Mouse (Mus musculus): ENCODE data around the gene Gm4969. TPM values are rescaled to one million over a fixed set of nuclear protein-coding genes. Genes with fewer than 3 reads are reported as not detected.
A peak's percentile ranks its signal among the peaks of the same experiment; 100 is the strongest.
"Not testable (repeated sequence)": the region's sequence is repeated elsewhere in the genome, so short reads cannot be mapped to it uniquely, and the experiment has no call there.

Gene Gm4969
- total and polyA plus RNA-seq, 2 experiments from 2014 or later = 9.4 to 12.7 TPM

DNA sequence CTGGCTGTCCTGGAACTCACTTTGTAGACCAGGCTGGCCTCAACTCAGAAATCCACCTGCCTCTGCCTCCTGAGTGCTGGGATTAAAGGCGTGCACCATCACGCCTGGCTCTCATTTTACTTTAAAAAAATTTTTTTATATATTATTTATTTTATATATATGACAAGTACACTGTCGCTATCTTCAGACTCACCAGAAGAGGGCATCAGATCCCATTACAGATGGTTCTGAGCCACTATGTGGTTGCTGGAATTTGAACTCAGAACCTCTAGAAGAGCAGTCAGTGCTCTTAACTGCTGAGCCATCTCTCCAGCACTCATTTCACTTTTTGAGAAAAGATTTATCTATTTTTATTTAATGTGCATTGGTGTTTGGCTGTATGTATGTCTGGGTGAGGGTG is 47.1 kb downstream of the Gm4969 start:
- H3K9ac ChIP-seq (replicated peaks; ENCODE audit: low read length, poor library complexity, severe bottlenecking); H3K27ac ChIP-seq (ENCODE audit: low read depth, low read length); H3K4me2 ChIP-seq (ENCODE audit: low read depth, low read length, poor library complexity, severe bottlenecking); H3K36me3 ChIP-seq (ENCODE audit: insufficient read depth, low read length); H3K27me3 ChIP-seq (ENCODE audit: insufficient read depth, low read length); H3K4me1 ChIP-seq (ENCODE audit: insufficient read depth, low read length); ATAC-seq (ENCODE audit: low FRiP score); DNase-seq (ENCODE audit: low spot score); H3K4me3 ChIP-seq (ENCODE audit: low read depth, low read length); H3K9me3 ChIP-seq (ENCODE audit: low read length): not testable (repeated sequence)
- 58% methylated on average over 3 of the region's 3 CpGs for WGBS
- peak; percentile 26; the same call in 1 of the 2 replicates for TF ChIP-seq CTCF (IDR thresholded peaks at IDR 0.05)

DNA sequence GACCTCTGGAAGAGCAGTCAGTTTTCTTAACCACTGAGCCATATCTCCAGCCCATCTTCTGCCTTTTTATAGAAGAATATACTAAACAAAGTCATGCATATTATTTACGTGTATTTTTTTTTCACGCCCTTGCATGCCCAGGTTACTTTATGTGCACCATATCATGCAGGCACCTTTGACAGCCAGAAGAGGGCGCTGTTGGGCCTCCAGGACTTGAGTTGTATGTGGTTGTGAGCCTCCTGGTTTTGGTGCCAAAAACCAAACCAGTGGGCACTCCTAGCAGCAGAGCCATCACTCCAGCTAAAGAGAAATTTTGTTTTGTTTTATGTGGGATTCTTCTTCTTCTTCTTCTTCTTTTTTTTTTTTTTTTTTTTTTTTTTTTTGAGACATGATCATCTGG is 48.7 kb downstream of the Gm4969 start:
- ATAC-seq (ENCODE audit: low FRiP score) (no peak), DNase-seq (ENCODE audit: low spot score) (peak; percentile 33)
- peak; percentile 62 for TF ChIP-seq CTCF (IDR thresholded peaks at IDR 0.05)
- H3K4me3 ChIP-seq (ENCODE audit: low read depth, low read length) = no peak overlapping the region
- H3K36me3 ChIP-seq (ENCODE audit: insufficient read depth, low read length) = no peaks in the 10 kb centered on the region
- no peaks in the 10 kb centered on the region for H3K4me1 ChIP-seq (ENCODE audit: insufficient read depth, low read length)
- no peaks in the 10 kb centered on the region for H3K9me3 ChIP-seq (ENCODE audit: low read length)
- no peak overlapping the region for H3K27ac ChIP-seq (ENCODE audit: low read depth, low read length)
- WGBS = 46% methylated on average over 3 of the region's 3 CpGs
- H3K27me3 ChIP-seq (ENCODE audit: insufficient read depth, low read length) = peaks cover 25% of the 10 kb centered on the region
- no peak overlapping the region for H3K9ac ChIP-seq (replicated peaks; ENCODE audit: low read length, poor library complexity, severe bottlenecking)
- no peak overlapping the region for H3K4me2 ChIP-seq (ENCODE audit: low read depth, low read length, poor library complexity, severe bottlenecking)

DNA sequence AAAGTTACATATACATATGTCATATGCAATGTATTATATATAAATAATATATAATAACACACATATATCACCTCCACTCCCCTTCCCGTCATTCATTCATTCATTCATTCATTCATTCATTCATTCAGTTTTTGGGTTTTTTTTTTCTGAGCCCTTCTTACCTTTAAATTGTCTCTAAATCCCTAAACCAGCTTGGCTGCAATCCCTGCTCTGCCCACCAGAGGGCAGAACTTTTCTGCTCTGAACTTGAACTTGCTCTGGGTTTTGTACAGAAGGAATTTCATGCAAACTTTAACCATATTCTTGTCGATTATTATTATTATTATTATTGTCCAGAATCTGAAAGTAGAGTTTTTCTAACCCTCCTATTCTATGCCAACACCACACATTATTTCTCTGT is 49.5 kb downstream of the Gm4969 start:
- no peaks in the 10 kb centered on the region for H3K9me3 ChIP-seq (ENCODE audit: low read length)
- peak; percentile 91 for TF ChIP-seq CTCF (IDR thresholded peaks at IDR 0.05)
- peaks cover 27% of the 10 kb centered on the region for H3K27me3 ChIP-seq (ENCODE audit: insufficient read depth, low read length)
- H3K27ac ChIP-seq (ENCODE audit: low read depth, low read length) = no peak overlapping the region
- H3K4me2 ChIP-seq (ENCODE audit: low read depth, low read length, poor library complexity, severe bottlenecking) = no peak overlapping the region
- no peaks in the 10 kb centered on the region for H3K4me1 ChIP-seq (ENCODE audit: insufficient read depth, low read length)
- DNase-seq (ENCODE audit: low spot score) = peak; percentile 76
- no peak overlapping the region for H3K9ac ChIP-seq (replicated peaks; ENCODE audit: low read length, poor library complexity, severe bottlenecking)
- no peaks in the 10 kb centered on the region for H3K36me3 ChIP-seq (ENCODE audit: insufficient read depth, low read length)
- 3% methylated on average over 2 of the region's 2 CpGs for WGBS
- ATAC-seq (ENCODE audit: low FRiP score) = no peak
- H3K4me3 ChIP-seq (ENCODE audit: low read depth, low read length) = no peak overlapping the region

DNA sequence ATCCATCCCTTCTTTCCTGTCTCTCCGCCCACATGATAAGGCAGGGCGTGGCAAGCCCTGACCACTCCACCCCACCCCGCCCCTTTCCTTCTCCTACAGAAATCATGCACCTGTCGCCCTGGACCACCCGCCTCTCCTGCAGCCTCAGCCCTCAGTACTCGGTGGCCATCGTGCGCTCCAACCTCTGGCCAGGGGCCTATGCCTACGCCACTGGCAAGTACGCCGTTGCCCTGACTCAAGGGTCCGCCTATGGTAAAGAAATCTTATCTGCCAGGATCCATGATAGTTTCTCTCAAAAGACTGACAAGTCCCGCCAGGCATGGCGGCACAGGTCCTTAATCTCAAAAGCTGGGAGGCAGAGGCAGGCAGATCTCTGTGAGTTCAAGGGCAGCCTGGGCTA is 50.2 kb downstream of the Gm4969 start:
- ATAC-seq (ENCODE audit: low FRiP score) (no peak), DNase-seq (ENCODE audit: low spot score) (no peak)
- H3K4me3 ChIP-seq (ENCODE audit: low read depth, low read length) = no peak overlapping the region
- no peak overlapping the region for H3K27ac ChIP-seq (ENCODE audit: low read depth, low read length)
- WGBS = 72% methylated on average over 13 of the region's 14 CpGs
- H3K27me3 ChIP-seq (ENCODE audit: insufficient read depth, low read length) = peaks cover 27% of the 10 kb centered on the region
- H3K9me3 ChIP-seq (ENCODE audit: low read length) = no peaks in the 10 kb centered on the region
- TF ChIP-seq CTCF (IDR thresholded peaks at IDR 0.05) = no peak
- no peaks in the 10 kb centered on the region for H3K36me3 ChIP-seq (ENCODE audit: insufficient read depth, low read length)
- H3K4me2 ChIP-seq (ENCODE audit: low read depth, low read length, poor library complexity, severe bottlenecking) = no peak overlapping the region
- no peaks in the 10 kb centered on the region for H3K4me1 ChIP-seq (ENCODE audit: insufficient read depth, low read length)
- H3K9ac ChIP-seq (replicated peaks; ENCODE audit: low read length, poor library complexity, severe bottlenecking) = no peak overlapping the region

DNA sequence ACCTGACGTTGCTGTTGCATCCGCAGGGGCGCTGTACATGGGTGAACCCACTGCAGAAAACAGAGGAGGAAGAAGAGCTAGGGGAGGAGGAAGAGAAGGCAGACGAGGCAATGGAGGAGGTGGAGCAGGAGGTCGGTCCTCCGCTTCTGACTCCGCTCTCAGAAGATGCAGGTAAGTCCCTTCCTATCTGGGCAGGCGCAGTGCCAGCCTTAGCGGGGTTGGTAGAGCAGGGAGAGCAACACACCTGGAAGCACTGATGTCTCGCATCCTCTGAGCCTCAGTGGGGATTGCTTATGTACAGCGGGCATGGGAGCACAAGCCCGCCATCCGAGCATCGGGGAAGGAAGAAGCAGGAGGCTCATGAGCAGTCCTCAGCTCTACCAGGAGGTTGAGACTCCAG is 51.1 kb downstream of the Gm4969 start:
- H3K36me3 ChIP-seq (ENCODE audit: insufficient read depth, low read length) = no peaks in the 10 kb centered on the region
- 56% methylated on average over 14 of the region's 14 CpGs for WGBS
- H3K27me3 ChIP-seq (ENCODE audit: insufficient read depth, low read length) = peaks cover 27% of the 10 kb centered on the region
- H3K9me3 ChIP-seq (ENCODE audit: low read length) = no peaks in the 10 kb centered on the region
- TF ChIP-seq CTCF (IDR thresholded peaks at IDR 0.05) = no peak
- no peak overlapping the region for H3K4me3 ChIP-seq (ENCODE audit: low read depth, low read length)
- H3K9ac ChIP-seq (replicated peaks; ENCODE audit: low read length, poor library complexity, severe bottlenecking) = no peak overlapping the region
- H3K27ac ChIP-seq (ENCODE audit: low read depth, low read length) = no peak overlapping the region
- DNase-seq (ENCODE audit: low spot score) (no peak), ATAC-seq (ENCODE audit: low FRiP score) (no peak)
- H3K4me2 ChIP-seq (ENCODE audit: low read depth, low read length, poor library complexity, severe bottlenecking) = no peak overlapping the region
- H3K4me1 ChIP-seq (ENCODE audit: insufficient read depth, low read length) = no peaks in the 10 kb centered on the region

DNA sequence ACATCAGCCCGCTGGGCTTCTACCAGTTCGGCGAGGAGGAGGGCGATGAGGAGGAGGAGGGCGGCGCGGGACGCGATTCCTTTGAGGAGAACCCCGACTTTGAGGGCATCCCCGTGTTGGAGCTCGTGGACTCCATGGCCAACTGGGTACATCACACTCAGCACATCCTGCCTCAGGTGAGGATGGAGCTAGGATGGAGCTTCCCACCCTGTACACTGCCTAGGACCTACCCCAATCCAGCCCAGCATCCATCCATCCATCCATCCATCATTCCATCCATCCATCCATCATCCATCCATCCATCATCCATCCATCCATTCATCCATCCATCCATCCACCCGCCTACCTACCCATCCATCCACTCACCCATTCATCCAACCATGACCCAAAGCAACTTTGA is 52.3 kb downstream of the Gm4969 start:
- TF ChIP-seq CTCF (IDR thresholded peaks at IDR 0.05) = no peak
- H3K4me3 ChIP-seq (ENCODE audit: low read depth, low read length) = peak overlapping the region; percentile 12
- no peak for ATAC-seq (ENCODE audit: low FRiP score)

More for the DNA sequence above, 52.3 kb downstream of the Gm4969 start:
- WGBS = 58% methylated on average over 13 of the region's 13 CpGs
- Histone ChIP-seq H3K4me1 (ENCODE audit: insufficient read depth, low read length) (no peaks in the 10 kb centered on the region), H3K4me2 (ENCODE audit: low read depth, low read length, poor library complexity, severe bottlenecking) (peak overlapping the region; percentile 16), H3K9me3 (ENCODE audit: low read length) (no peaks in the 10 kb centered on the region), H3K36me3 (ENCODE audit: insufficient read depth, low read length) (no peaks in the 10 kb centered on the region), H3K9ac (replicated peaks; ENCODE audit: low read length, poor library complexity, severe bottlenecking) (no peak overlapping the region), H3K27me3 (ENCODE audit: insufficient read depth, low read length) (peaks cover 27% of the 10 kb centered on the region), H3K27ac (ENCODE audit: low read depth, low read length) (no peak overlapping the region)
- no peak for DNase-seq (ENCODE audit: low spot score)

Data from midbrain, postnatal 0 days (tissue).